Mouse (Mus musculus) liver, adult 2 months (tissue): Measurements from ENCODE around the gene Grwd1. TPM values are rescaled to one million over a fixed set of nuclear protein-coding genes. Genes with fewer than 3 reads are reported as not detected.

Experiments
- DNase-seq: peaks from one replicate; pipeline ENCODE4 v3.0.0-alpha.2; 2011; ENCODE audit warnings: low read depth, low spot score; ENCODE audit errors: extremely low read depth
- H3K27ac ChIP-seq: fragments of 200-500 bp; replicated peaks from 2 replicates; pipeline ENCODE4 v1.5.1; 2012; ENCODE audit warnings: low read depth, mild to moderate bottlenecking, control low read depth, inconsistent platforms, low read length; ENCODE audit not compliant: insufficient read depth
- H3K27me3 ChIP-seq: fragments of 200-500 bp; 2 replicates; pipeline ENCODE4 v1.6.1; 2012; ENCODE audit warnings: mild to moderate bottlenecking, moderate library complexity, low read length, inconsistent platforms; ENCODE audit not compliant: control insufficient read depth, insufficient read depth
- H3K36me3 ChIP-seq: fragments of 200-500 bp; 2 replicates; pipeline ENCODE4 v1.6.1; 2012; ENCODE audit warnings: low read length, inconsistent platforms; ENCODE audit not compliant: control insufficient read depth, insufficient read depth
- H3K4me1 ChIP-seq: fragments of 200-500 bp; 2 replicates; pipeline ENCODE4 v1.6.1; 2011; ENCODE audit warnings: low read length; ENCODE audit not compliant: control insufficient read depth, insufficient read depth
- H3K4me3 ChIP-seq: fragments of 200-500 bp; 2 replicates; pipeline ENCODE4 v1.5.1; 2011; ENCODE audit warnings: low read depth, mild to moderate bottlenecking, control low read depth, low read length, moderate library complexity; ENCODE audit not compliant: insufficient read depth
- H3K79me2 ChIP-seq: fragments of 200-500 bp; 2 replicates; pipeline ENCODE4 v1.6.1; 2012; ENCODE audit warnings: inconsistent platforms, mild to moderate bottlenecking, low read length, moderate library complexity; ENCODE audit not compliant: control insufficient read depth, insufficient read depth
- H3K9ac ChIP-seq: fragments of 200-500 bp; 2 replicates; pipeline ENCODE4 v1.6.1; 2012; ENCODE audit warnings: low read depth, mild to moderate bottlenecking, control low read depth, inconsistent platforms, low read length
- CTCF ChIP-seq: fragments of 200-500 bp; IDR thresholded peaks from 2 replicates; pipeline ENCODE4 v1.5.1; 2011; ENCODE audit warnings: low read depth, low read length, control low read depth
- POLR2A ChIP-seq: fragments of 200-500 bp; IDR thresholded peaks from 2 replicates; pipeline ENCODE4 v1.6.1; 2011; ENCODE audit warnings: low read length, control low read depth; ENCODE audit not compliant: insufficient read depth; ENCODE audit errors: extremely low read depth
- whole genome bisulfite sequencing: fragments of 180-500 bp; shearing (Covaris S2); methylation state at CpG from one replicate; pipeline ENCODE4 v1.1.7; 2018; 5-methylcytosine and 5-hydroxymethylcytosine counted together
- polyA plus RNA-seq: library from polyadenylated mRNA; depleted of rRNA; stranded (reverse); fragments of >200 nt; gene quantifications from 2 replicates; pipeline ENCODE4 v1.2.3, GENCODE M21; 2012
- total RNA-seq: library from RNA; depleted of rRNA; stranded (reverse); fragments of >200 nt; gene quantifications from 2 replicates; pipeline ENCODE4 v1.2.3, GENCODE M21; 2014

Gene Grwd1
- total and polyA plus RNA-seq, 2 experiments: 5.3 to 11.0 TPM

DNA sequence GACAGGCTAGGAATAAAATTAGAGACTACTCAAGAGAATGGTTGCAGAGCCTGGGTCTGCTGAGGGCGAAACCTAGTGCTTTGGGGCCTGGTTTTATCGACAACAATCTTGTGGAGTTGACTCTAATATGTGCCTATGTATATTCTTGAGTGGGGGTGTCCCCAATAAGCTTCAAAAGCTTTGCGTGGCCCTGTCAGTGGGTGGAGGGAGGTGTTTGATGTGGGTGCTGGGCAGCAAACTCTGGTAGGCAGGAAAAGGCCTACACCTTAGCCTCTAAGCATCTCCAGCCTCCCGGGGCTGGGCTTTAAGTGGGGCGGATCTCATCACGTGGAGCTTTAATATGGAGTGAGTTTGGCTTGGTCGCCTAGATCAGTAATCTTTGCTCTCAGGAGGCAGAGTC lies 31.8 kb downstream of the Grwd1 start:
- WGBS: 69% methylated on average over 7 of the region's 7 CpGs
- TF ChIP-seq CTCF: no peak
- TF ChIP-seq POLR2A: no peak
- H3K4me1 ChIP-seq: peaks cover 3% of the 10 kb centered on the region; the same call in 1 of the 2 replicates
- H3K4me3 ChIP-seq: no peak overlapping the region
- peak; percentile 14 for DNase-seq
- H3K9ac ChIP-seq: no peak overlapping the region
- H3K79me2 ChIP-seq: no peaks in the 10 kb centered on the region
- H3K36me3 ChIP-seq: no peaks in the 10 kb centered on the region
- no peak overlapping the region for H3K27ac ChIP-seq
- H3K27me3 ChIP-seq: peaks cover 8% of the 10 kb centered on the region; the same call in 1 of the 2 replicates

DNA sequence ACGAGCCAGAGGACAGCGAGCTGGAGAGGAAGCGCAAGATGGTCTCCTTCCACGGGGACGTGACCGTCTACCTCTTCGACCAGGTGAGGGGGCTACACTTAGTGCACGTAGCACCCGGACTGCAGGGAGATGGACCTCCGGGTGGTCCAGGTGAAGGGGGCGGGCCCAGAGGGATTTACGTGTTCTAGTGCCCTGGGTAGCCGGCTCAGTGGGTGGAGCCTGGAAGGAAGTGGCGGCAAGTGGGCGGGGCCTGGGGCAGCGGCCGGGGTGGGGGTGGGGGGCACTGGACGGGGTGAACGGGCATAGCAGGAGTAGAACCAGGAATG lies 32.3 kb downstream of the Grwd1 start:
- Histone ChIP-seq H3K4me3 (peak overlapping the region; percentile 46), H3K79me2 (no peaks in the 10 kb centered on the region), H3K9ac (peak overlapping the region; percentile 4; the same call in 1 of the 2 replicates), H3K4me1 (peaks cover 3% of the 10 kb centered on the region; the same call in 1 of the 2 replicates), H3K27ac (no peak overlapping the region), H3K27me3 (peaks cover 10% of the 10 kb centered on the region; the same call in 1 of the 2 replicates), H3K36me3 (no peaks in the 10 kb centered on the region)
- DNase-seq: no peak
- WGBS: 3% methylated on average over 19 of the region's 19 CpGs
- TF ChIP-seq CTCF (no peak), POLR2A (no peak)

DNA sequence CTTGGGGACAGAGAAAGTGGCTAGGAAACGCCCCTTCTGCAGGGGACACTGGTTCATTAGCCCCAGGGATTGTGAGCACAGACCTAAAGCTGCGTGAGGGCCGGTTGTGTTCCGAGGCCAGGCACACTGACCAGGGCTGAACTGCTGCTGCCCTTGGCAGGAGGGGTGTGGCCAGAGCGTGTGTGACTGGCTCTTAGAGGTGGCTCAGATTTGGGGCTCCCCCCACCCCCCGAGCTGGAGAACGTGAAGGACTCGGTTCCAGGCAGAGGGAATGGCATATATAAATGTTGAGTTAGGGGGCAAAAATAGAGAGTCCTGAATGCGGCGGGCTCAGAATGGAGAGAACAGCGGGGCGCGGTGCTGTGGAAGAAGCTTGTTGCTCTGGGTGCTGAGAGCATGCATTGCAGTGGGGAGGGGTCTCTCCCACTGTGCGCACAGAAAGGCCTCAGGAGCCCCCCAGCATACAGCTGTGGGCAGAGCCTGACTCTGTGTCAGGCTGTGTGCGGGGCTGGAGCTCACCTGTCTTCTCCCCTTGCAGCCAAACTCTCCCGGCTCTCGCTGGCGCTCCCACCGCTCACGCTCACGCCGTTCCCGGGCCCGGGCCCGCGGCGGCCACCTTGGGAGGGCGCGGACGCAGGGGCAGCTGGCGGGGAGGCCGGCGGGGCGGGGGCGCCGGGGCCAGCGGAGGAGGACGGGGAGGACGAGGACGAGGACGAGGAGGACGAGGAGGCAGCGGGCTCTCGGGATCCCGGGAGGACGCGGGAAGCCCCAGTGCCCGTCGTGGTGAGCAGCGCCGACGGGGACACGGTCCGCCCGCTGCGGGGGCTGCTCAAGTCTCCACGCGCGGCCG lies 32.9 kb downstream of the Grwd1 start:
- H3K79me2 ChIP-seq: no peaks in the 10 kb centered on the region
- H3K4me3 ChIP-seq: peak overlapping the region; percentile 46
- peaks cover 10% of the 10 kb centered on the region; the same call in 1 of the 2 replicates for H3K27me3 ChIP-seq
- no peak for TF ChIP-seq POLR2A
- TF ChIP-seq CTCF: no peak
- H3K9ac ChIP-seq: peak overlapping the region; percentile 4; the same call in 1 of the 2 replicates
- no peaks in the 10 kb centered on the region for H3K36me3 ChIP-seq
- H3K4me1 ChIP-seq: peaks cover 3% of the 10 kb centered on the region; the same call in 1 of the 2 replicates
- 5% methylated on average over 59 of the region's 60 CpGs for WGBS
- H3K27ac ChIP-seq: no peak overlapping the region
- no peak for DNase-seq

DNA sequence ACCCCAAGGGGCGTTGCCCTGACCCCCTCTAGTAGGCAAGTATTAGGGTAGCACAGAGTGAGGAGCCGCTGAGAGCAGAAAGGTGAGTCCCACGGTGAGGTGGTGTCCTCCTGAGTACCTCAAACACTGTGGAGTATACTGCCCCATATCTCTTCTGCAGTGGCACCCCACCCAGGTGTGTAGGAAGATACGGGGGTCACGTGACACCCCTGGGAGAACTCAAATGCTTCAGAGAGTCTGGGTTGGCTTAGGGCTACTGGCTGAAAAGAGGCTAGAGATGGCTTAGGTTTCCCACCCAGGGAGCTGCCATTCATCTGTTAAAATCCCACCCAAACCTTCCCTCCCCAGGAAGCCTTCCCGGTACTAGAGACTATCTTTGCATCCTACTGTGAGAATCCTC lies 33.8 kb downstream of the Grwd1 start:
- Histone ChIP-seq H3K4me3 (no peak overlapping the region), H3K27ac (no peak overlapping the region), H3K9ac (no peak overlapping the region), H3K36me3 (no peaks in the 10 kb centered on the region), H3K79me2 (no peaks in the 10 kb centered on the region), H3K27me3 (peaks cover 10% of the 10 kb centered on the region; the same call in 1 of the 2 replicates), H3K4me1 (peaks cover 3% of the 10 kb centered on the region; the same call in 1 of the 2 replicates)
- 62% methylated on average over 6 of the region's 6 CpGs for WGBS
- no peak for DNase-seq
- TF ChIP-seq CTCF (no peak), POLR2A (no peak)

DNA sequence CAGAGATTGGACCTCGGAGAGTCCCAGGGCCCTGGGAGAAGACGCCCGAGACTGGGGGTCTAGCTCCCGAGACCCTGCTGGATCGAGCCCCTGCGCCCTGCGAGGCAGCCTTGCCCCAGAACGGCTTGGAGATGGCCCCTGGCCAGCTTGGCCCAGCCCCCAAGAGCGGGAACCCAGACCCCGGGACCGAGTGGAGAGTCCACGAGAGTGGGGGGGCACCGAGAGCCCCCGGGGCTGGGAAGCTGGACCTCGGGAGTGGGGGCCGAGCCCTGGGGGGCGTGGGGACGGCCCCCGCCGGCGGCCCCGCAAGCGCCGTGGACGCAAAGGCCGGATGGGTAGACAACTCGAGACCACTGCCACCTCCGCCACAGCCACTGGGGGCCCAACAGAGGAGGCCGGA lies 35.8 kb downstream of the Grwd1 start:
- H3K4me3 ChIP-seq: no peak overlapping the region
- TF ChIP-seq CTCF (no peak), POLR2A (no peak)
- no peaks in the 10 kb centered on the region for H3K79me2 ChIP-seq
- peaks cover 10% of the 10 kb centered on the region; the same call in 1 of the 2 replicates for H3K27me3 ChIP-seq
- H3K4me1 ChIP-seq: no peaks in the 10 kb centered on the region
- H3K36me3 ChIP-seq: no peaks in the 10 kb centered on the region
- H3K27ac ChIP-seq: no peak overlapping the region
- 93% methylated on average over 28 of the region's 29 CpGs for WGBS
- no peak overlapping the region for H3K9ac ChIP-seq
- no peak for DNase-seq

DNA sequence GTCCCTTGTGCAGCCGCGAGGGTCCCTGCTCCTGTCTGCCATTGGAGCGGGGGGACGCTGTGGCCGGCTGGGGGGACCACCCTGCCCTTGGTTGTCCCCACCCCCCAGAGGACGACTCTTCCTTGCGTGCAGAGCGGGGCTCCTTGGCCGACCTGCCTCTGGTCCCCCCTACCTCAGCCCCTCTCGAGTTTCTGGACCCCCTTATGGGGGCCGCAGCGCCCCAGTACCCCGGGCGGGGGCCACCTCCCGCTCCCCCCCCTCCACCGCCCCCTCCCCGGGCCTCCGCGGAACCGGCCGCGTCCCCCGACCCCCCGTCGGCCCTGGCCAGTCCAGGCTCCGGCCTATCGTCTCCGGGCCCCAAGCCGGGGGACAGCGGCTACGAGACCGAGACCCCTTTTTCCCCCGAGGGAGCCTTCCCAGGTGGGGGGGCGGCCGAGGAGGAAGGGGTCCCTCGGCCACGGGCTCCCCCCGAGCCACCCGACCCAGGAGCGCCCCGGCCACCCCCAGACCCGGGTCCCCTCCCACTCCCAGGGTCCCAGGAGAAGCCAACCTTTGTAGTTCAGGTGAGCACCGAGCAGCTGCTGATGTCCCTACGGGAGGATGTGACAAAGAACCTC lies 36.7 kb downstream of the Grwd1 start:
- no peak overlapping the region for H3K27ac ChIP-seq
- no peak overlapping the region for H3K9ac ChIP-seq
- no peaks in the 10 kb centered on the region for H3K79me2 ChIP-seq
- no peak for TF ChIP-seq POLR2A
- TF ChIP-seq CTCF: no peak
- H3K27me3 ChIP-seq: peaks cover 10% of the 10 kb centered on the region; the same call in 1 of the 2 replicates
- no peak for DNase-seq
- WGBS: 88% methylated on average over 31 of the region's 44 CpGs
- H3K4me3 ChIP-seq: no peak overlapping the region
- no peaks in the 10 kb centered on the region for H3K36me3 ChIP-seq
- H3K4me1 ChIP-seq: no peaks in the 10 kb centered on the region
